Mouse (Mus musculus) MEL (cell line): Measurements from ENCODE around the gene Ankrd54.

ENCODE experiments used
- CHD1 ChIP-seq: IDR thresholded peaks from 2 replicates; pipeline ENCODE4 v1.6.1; 2012; ENCODE audit warnings: low read depth, mild to moderate bottlenecking, inconsistent platforms, low read length, improper control_type of control experiment
- CTCF ChIP-seq, 3 experiments: IDR thresholded peaks in 2 of 3; conservative IDR thresholded peaks in 1 of 3; 2 replicates each; pipeline ENCODE4 v1.5.1; 2011 to 2012; ENCODE audit warnings: low read length in 3 of 3, low read depth in 2 of 3, mild to moderate bottlenecking in 2 of 3, improper control_type of control experiment in 1 of 3, inconsistent platforms in 1 of 3, mixed read lengths in 1 of 3, moderate library complexity in 1 of 3; ENCODE audit not compliant: control insufficient read depth in 1 of 3, insufficient read depth in 1 of 3, poor library complexity in 1 of 3, severe bottlenecking in 1 of 3
- EP300 ChIP-seq, 2 experiments: IDR thresholded peaks; 2 replicates each; pipeline ENCODE4 v1.6.1; 2011; ENCODE audit warnings: improper control_type of control experiment in 2 of 2, low read length in 2 of 2, low read depth in 1 of 2, mild to moderate bottlenecking in 1 of 2
- GABPA ChIP-seq: IDR thresholded peaks from 2 replicates; pipeline ENCODE4 v1.6.1; 2012; ENCODE audit warnings: low read depth, mild to moderate bottlenecking, inconsistent platforms, low read length, improper control_type of control experiment, moderate library complexity
- JUND ChIP-seq: IDR thresholded peaks from 2 replicates; pipeline ENCODE4 v1.6.1; 2011; ENCODE audit warnings: low read depth, mild to moderate bottlenecking, improper control_type of control experiment, low read length

- no peak for TF ChIP-seq CHD1
- peak in 1 of 3 experiments; percentile 6; a peak in 1 of 6 replicates for TF ChIP-seq CTCF (IDR thresholded peaks at IDR 0.05 in 2 of 3, conservative IDR thresholded peaks at IDR 0.05 in 1 of 3; ENCODE audit: control insufficient read depth in 1 of 3, insufficient read depth in 1 of 3, low read depth in 2 of 3, low read length in 3 of 3, poor library complexity in 1 of 3, severe bottlenecking in 1 of 3)
- TF ChIP-seq GABPA = no peak
- TF ChIP-seq EP300 (IDR thresholded peaks at IDR 0.05; ENCODE audit: low read depth in 1 of 2, low read length in 2 of 2) = no peak
- TF ChIP-seq JUND = no peak
Observed at GRCm38 (mm10) chr15:79018886-79019285, 43.8 kb downstream of the Ankrd54 start.
